Mouse (Mus musculus) ES-Bruce4 (cell line): Measurements from ENCODE around the gene Ryr1.

Experiments used
- CTCF ChIP-seq: IDR thresholded peaks from one replicate; pipeline ENCODE4 v1.8.1; 2011; ENCODE audit warnings: low read depth, low read length
- EP300 ChIP-seq: IDR thresholded peaks from 2 replicates; pipeline ENCODE4 v1.6.1; 2011; ENCODE audit warnings: low read depth, low read length; ENCODE audit not compliant: insufficient read depth
- POLR2A ChIP-seq: IDR thresholded peaks from one replicate; pipeline ENCODE4 v1.8.1; 2011; ENCODE audit warnings: low read length; ENCODE audit not compliant: insufficient read depth

- TF ChIP-seq EP300 (no peak), CTCF (no peak), POLR2A (no peak)
Observed at GRCm38 (mm10) chr7:28982274-28983013, 142.5 kb downstream of the Ryr1 start.
